Mouse (Mus musculus): Measurements from ENCODE around the gene Txndc9. TPM values are rescaled to one million over a fixed set of nuclear protein-coding genes. Genes with fewer than 3 reads are reported as not detected.
"Not testable (repeated sequence)": the region's sequence is repeated elsewhere in the genome, so short reads cannot be mapped to it uniquely, and the experiment has no call there.

The Txndc9 gene
- polyA plus RNA-seq, 1 experiment: 9.6 TPM

DNA sequence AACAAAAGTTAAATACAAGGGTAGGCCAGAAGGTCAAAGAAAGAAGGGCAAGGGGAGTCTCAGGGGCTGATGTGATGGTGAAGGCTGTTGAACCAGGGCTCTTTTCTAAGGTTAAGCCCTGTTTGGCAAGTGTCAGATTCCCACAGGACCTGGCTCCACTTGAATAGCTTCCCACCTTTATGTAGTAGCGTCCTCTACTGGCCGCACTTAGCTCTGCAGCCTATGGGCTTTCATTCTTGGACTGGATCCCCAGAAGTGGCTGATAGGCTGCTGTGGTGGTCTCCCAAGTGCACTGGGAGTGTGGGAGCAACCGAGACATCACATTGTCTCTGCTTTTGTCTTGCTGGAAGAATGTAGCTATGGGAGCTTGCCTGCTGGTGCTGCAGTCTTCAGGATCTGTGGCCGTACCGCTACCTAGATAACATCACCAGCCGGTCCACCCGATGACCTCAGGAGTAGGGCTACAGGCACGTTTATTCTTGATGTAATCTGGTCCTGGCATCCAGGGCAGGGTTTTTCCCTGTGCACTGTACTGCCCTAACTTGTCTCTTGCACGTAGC, 11.8 kb downstream of the Txndc9 start:
- Histone ChIP-seq H3K4me1 (ENCODE audit: control insufficient read depth, insufficient read depth, low read length) (no peaks in the 10 kb centered on the region), H3K4me3 (replicated peaks; ENCODE audit: extremely low read depth, low read depth, low read length) (no peak overlapping the region)
- DNase-seq: no peak
- WGBS: 79% methylated on average over 9 of the region's 9 CpGs
- peak; percentile 38 for TF ChIP-seq CTCF (IDR thresholded peaks at IDR 0.05; ENCODE audit: insufficient read depth, low read length)
- no peak for TF ChIP-seq POLR2A (IDR thresholded peaks at IDR 0.05; ENCODE audit: borderline replicate concordance, extremely low read depth, low read depth, low read length)

DNA sequence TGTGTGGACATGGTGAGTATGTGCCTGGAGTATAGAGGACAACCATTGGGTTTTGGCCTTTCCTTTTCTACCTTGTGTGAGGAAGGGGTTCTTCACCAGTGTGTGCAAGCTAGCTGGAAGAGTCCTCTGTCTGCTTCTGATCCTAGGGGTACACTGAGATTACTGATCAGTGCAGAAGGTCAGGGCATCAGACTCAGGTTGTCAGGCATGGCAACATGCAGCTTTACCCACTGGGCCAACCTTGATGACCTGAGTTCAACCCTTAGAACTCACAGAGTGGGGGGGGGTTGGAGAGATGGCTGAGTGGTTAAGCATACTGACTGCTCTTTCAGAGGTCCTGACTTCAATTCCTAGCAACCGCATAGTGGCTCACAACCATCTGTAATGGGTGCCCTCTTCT, 13.4 kb downstream of the Txndc9 start:
- TF ChIP-seq CTCF (IDR thresholded peaks at IDR 0.05; ENCODE audit: insufficient read depth, low read length): no peak
- no peak for TF ChIP-seq POLR2A (IDR thresholded peaks at IDR 0.05; ENCODE audit: borderline replicate concordance, extremely low read depth, low read depth, low read length)
- no peak overlapping the region for H3K4me3 ChIP-seq (replicated peaks; ENCODE audit: extremely low read depth, low read depth, low read length)
- H3K4me1 ChIP-seq (ENCODE audit: control insufficient read depth, insufficient read depth, low read length): no peaks in the 10 kb centered on the region
- 100% methylated on average over 1 of the region's 1 CpGs for WGBS
- DNase-seq: no peak

DNA sequence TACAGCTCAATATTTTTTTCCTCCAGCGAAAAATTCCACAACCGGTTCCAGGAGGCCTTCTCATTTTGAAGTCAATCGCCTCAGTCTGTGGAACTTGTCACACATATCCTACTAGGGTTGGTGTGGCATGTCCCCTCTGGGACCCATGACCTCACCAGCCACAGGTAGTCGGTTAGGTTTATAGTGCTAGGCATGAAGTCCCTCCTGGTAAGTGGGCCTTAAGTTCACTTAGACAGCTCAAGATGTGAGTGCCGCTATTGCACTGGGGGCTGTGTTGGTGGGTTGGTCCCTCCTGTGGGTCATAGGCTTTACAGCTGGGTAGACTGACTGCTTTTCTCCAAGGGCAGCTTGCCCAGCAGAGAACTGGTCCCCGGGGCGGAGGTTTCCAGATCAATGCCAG, 20.4 kb downstream of the Txndc9 start:
- DNase-seq: no peak
- TF ChIP-seq POLR2A (IDR thresholded peaks at IDR 0.05; ENCODE audit: borderline replicate concordance, extremely low read depth, low read depth, low read length): no peak
- TF ChIP-seq CTCF (IDR thresholded peaks at IDR 0.05; ENCODE audit: insufficient read depth, low read length): no peak
- H3K4me1 ChIP-seq (ENCODE audit: control insufficient read depth, insufficient read depth, low read length): no peaks in the 10 kb centered on the region
- WGBS: 86% methylated on average over 7 of the region's 7 CpGs
- H3K4me3 ChIP-seq (replicated peaks; ENCODE audit: extremely low read depth, low read depth, low read length): no peak overlapping the region

DNA sequence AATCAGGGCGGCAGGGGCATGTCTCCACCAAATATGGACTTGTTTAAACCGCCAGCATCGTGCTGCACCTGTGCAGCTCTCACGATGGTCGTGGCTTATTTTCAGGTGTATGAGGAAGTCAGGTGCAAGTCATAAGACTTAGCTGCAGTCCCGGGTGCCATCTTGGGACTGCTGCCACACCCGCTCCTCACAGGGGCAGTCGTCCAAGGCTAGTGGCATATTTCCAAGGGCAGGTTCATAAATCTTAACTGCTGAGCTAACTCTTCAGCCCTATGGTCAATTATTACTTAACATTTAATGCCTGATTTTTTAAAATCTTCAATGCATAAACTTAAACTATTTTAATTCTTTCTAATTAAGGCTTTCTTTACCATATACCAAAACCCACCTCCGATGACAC, 21.0 kb downstream of the Txndc9 start:
- 56% methylated on average over 9 of the region's 9 CpGs for WGBS
- H3K4me1 ChIP-seq (ENCODE audit: control insufficient read depth, insufficient read depth, low read length): not testable (repeated sequence)

DNA sequence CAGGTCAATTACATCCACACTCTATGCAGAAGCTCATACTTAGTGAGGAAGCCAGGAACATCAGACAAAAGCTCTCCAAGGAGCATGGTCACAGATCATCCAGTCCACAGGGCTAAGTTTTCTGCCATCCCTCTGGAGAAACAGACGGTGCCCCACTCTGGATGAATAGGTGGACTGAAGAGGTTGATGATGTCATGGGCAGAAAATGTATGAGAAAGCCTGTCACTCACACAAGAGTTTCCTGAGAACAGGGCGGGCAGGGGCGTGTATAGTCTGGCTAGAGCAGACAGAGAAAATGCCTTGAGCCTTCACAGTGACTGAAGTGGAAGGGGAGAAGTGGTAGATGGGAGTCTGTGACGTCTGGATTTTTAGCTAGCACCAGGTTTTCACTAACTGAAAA, 26.2 kb downstream of the Txndc9 start:
- DNase-seq: no peak
- Histone ChIP-seq H3K4me1 (ENCODE audit: control insufficient read depth, insufficient read depth, low read length) (no peaks in the 10 kb centered on the region), H3K4me3 (replicated peaks; ENCODE audit: extremely low read depth, low read depth, low read length) (no peak overlapping the region)
- TF ChIP-seq POLR2A (IDR thresholded peaks at IDR 0.05; ENCODE audit: borderline replicate concordance, extremely low read depth, low read depth, low read length): no peak
- no peak for TF ChIP-seq CTCF (IDR thresholded peaks at IDR 0.05; ENCODE audit: insufficient read depth, low read length)
- WGBS: 34% methylated on average over 4 of the region's 4 CpGs

More for the DNA sequence above, 21.0 kb downstream of the Txndc9 start:
- not testable (repeated sequence) for H3K4me3 ChIP-seq (replicated peaks; ENCODE audit: extremely low read depth, low read depth, low read length); DNase-seq

GRCm38 (mm10) chr1:37968746-37969145, 28.9 kb downstream of the Txndc9 start:
- TF ChIP-seq POLR2A (IDR thresholded peaks at IDR 0.05; ENCODE audit: borderline replicate concordance, extremely low read depth, low read depth, low read length) (no peak), CTCF (IDR thresholded peaks at IDR 0.05; ENCODE audit: insufficient read depth, low read length) (no peak)
- no peak for DNase-seq
- Histone ChIP-seq H3K4me3 (replicated peaks; ENCODE audit: extremely low read depth, low read depth, low read length) (no peak overlapping the region), H3K4me1 (ENCODE audit: control insufficient read depth, insufficient read depth, low read length) (no peaks in the 10 kb centered on the region)
- 90% methylated on average over 6 of the region's 6 CpGs for WGBS

GRCm38 (mm10) chr1:37965571-37965970, 32.1 kb downstream of the Txndc9 start:
- 66% methylated on average over 10 of the region's 10 CpGs for WGBS
- Histone ChIP-seq H3K4me3 (replicated peaks; ENCODE audit: extremely low read depth, low read depth, low read length) (no peak overlapping the region), H3K4me1 (ENCODE audit: control insufficient read depth, insufficient read depth, low read length) (no peaks in the 10 kb centered on the region)
- DNase-seq: no peak
- TF ChIP-seq CTCF (IDR thresholded peaks at IDR 0.05; ENCODE audit: insufficient read depth, low read length) (no peak), POLR2A (IDR thresholded peaks at IDR 0.05; ENCODE audit: borderline replicate concordance, extremely low read depth, low read depth, low read length) (no peak)

GRCm38 (mm10) chr1:37959486-37959885, 38.2 kb downstream of the Txndc9 start:
- peaks cover 3% of the 10 kb centered on the region; the same call in 1 of the 2 replicates for H3K4me1 ChIP-seq (ENCODE audit: control insufficient read depth, insufficient read depth, low read length)
- 75% methylated on average over 5 of the region's 5 CpGs for WGBS
- no peak overlapping the region for H3K4me3 ChIP-seq (replicated peaks; ENCODE audit: extremely low read depth, low read depth, low read length)
- no peak for DNase-seq
- TF ChIP-seq CTCF (IDR thresholded peaks at IDR 0.05; ENCODE audit: insufficient read depth, low read length) (no peak), POLR2A (IDR thresholded peaks at IDR 0.05; ENCODE audit: borderline replicate concordance, extremely low read depth, low read depth, low read length) (no peak)

- TF ChIP-seq POLR2A (IDR thresholded peaks at IDR 0.05; ENCODE audit: borderline replicate concordance, extremely low read depth, low read depth, low read length): no peak
- TF ChIP-seq CTCF (IDR thresholded peaks at IDR 0.05; ENCODE audit: insufficient read depth, low read length): no peak
- 64% methylated on average over 2 of the region's 2 CpGs for WGBS
- H3K4me1 ChIP-seq (ENCODE audit: control insufficient read depth, insufficient read depth, low read length): peaks cover 3% of the 10 kb centered on the region; the same call in 1 of the 2 replicates
- DNase-seq: no peak
- no peak overlapping the region for H3K4me3 ChIP-seq (replicated peaks; ENCODE audit: extremely low read depth, low read depth, low read length)
These were observed 39.2 kb downstream of the Txndc9 start for GRCm38 (mm10) chr1:37958516-37958915.

- TF ChIP-seq POLR2A (IDR thresholded peaks at IDR 0.05; ENCODE audit: borderline replicate concordance, extremely low read depth, low read depth, low read length): no peak
- TF ChIP-seq CTCF (IDR thresholded peaks at IDR 0.05; ENCODE audit: insufficient read depth, low read length): no peak
- H3K4me3 ChIP-seq (replicated peaks; ENCODE audit: extremely low read depth, low read depth, low read length): no peak within 1 kb of the TSS
- DNase-seq: no peak
- WGBS: 80% methylated on average over 5 of the region's 5 CpGs
- H3K4me1 ChIP-seq (ENCODE audit: control insufficient read depth, insufficient read depth, low read length): peaks cover 3% of the 10 kb centered on the region; the same call in 1 of the 2 replicates
These were observed 40.0 kb downstream of the Txndc9 start, which contains the start of gene Lyg1 for GRCm38 (mm10) chr1:37957659-37958058. Gene Lyg1 (minus strand): TSS chr1:37957759.
